Mouse (Mus musculus): ENCODE data around the gene Ctnnd2. TPM values are rescaled to one million over a fixed set of nuclear protein-coding genes. Genes with fewer than 3 reads are reported as not detected.
A peak's percentile ranks its signal among the peaks of the same experiment; 100 is the strongest.
"Not testable (repeated sequence)": the region's sequence is repeated elsewhere in the genome, so short reads cannot be mapped to it uniquely, and the experiment has no call there.

The Ctnnd2 gene
- total RNA-seq (2021) (under 1 TPM; 0.10 to 0.16 TPM), polyA plus RNA-seq (2012; rRNA removed) (0.23 and 0.35 TPM in 2 replicates)
- long read RNA-seq, partial matches to known transcripts: 0 of 4 reads
- long read RNA-seq, other reads (novel, unspliced or antisense): 4 of 4 reads

DNA sequence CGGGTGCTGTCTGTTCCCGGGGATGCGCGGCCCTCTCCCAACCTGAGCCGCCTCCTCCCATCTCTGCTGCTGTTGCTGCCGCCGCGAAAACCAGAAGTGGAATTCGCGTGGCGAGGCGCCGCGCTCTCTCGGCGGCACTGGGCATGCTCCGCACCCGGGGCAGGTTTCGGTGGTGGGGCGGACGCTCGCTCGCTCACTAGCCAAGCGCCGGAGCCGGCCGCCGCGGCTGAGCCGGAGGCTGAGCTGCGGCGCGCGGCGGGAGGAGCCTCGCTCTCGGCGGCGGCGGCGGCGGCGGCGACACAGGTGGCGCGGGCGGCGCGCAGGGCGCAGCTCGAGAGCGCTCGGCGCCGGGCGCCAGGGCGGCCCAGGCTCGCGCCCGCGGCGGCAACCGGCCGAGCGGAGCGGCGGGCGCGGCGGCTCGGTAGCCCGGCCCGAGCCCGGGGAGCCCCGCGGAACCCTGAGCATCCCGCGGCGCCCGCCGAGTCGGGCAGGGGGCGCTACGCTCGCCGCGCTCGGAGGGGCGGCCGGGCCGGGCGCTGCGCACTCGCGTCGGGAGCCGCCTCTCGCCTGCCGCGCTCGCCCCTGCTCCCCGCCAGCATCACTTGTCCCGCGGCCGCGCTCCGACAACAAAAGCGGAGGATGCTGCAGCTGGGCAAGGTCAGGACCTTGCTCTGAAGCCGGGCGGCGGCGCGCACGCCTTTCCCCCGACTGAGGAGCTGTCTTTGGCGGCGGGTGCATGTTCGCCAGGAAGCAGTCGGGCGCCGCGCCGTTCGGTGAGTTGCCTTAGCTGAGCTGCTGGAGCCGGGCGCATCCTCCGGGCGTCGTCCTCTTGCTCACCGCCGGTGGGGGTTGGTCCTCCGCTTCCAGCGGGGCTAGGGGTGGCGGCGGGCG is at the start of gene Ctnnd2:
TSS of gene Ctnnd2 (plus strand) at position 203 of the 891 bp plus-strand sequence.
- intact Hi-C loops (cut with DNase I): no loop called here
- 5% methylated on average over 132 of the region's 136 CpGs for WGBS
- no peaks in the 10 kb centered on the region for H3K36me3 ChIP-seq (ENCODE audit: control insufficient read depth, insufficient read depth, low read length)
- H3K9ac ChIP-seq (ENCODE audit: low read depth, low read length): no peak within 1 kb of the TSS
- no peaks in the 10 kb centered on the region for H3K4me1 ChIP-seq (ENCODE audit: control insufficient read depth, insufficient read depth, low read length)
- H3K4me3 ChIP-seq: no peak within 1 kb of the TSS; the same call in 1 of the 2 replicates
- peaks cover 17% of the 10 kb centered on the region for H3K27me3 ChIP-seq (ENCODE audit: control insufficient read depth, insufficient read depth, low read length)
- H3K27ac ChIP-seq: no peak within 1 kb of the TSS
- peak; percentile 8 to 22 for DNase-seq
- H3K79me2 ChIP-seq (replicated peaks; ENCODE audit: control insufficient read depth, insufficient read depth, low read length): no peaks in the 10 kb centered on the region
- TF ChIP-seq EP300 (IDR thresholded peaks at IDR 0.05; ENCODE audit: insufficient read depth, low read depth, low read length): no peak

DNA sequence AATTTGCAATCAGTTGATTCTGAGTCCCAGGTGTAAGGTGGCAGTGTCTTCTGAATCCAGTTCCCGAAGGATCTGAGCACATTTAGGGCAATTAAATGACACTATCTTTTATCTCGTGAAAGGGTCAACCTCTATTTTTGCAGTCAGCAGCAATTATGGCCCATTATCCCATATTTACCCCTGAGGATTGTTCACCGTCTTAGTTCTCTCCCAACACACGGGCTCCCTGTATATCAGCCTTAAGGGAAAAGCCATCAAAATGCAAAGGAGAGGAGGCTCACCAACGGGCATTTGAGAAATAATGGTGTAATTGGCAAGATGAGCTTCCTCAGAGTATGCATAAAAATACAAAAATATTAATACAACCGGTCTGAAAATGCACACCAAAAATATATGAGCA is 41.7 kb upstream of the Ctnnd2 start:
- intact Hi-C loops (cut with DNase I): no loop called here
- Histone ChIP-seq H3K27ac (no peak overlapping the region), H3K9ac (ENCODE audit: low read depth, low read length) (no peak overlapping the region), H3K4me3 (no peak overlapping the region), H3K27me3 (ENCODE audit: control insufficient read depth, insufficient read depth, low read length) (no peaks in the 10 kb centered on the region), H3K4me1 (ENCODE audit: control insufficient read depth, insufficient read depth, low read length) (no peaks in the 10 kb centered on the region), H3K79me2 (replicated peaks; ENCODE audit: control insufficient read depth, insufficient read depth, low read length) (no peaks in the 10 kb centered on the region), H3K36me3 (ENCODE audit: control insufficient read depth, insufficient read depth, low read length) (no peaks in the 10 kb centered on the region)
- WGBS: 69% methylated on average over 6 of the region's 6 CpGs
- TF ChIP-seq POLR2A (IDR thresholded peaks at IDR 0.05; ENCODE audit: insufficient read depth, low read depth, low read length) (no peak), EP300 (IDR thresholded peaks at IDR 0.05; ENCODE audit: insufficient read depth, low read depth, low read length) (no peak), CTCF (IDR thresholded peaks at IDR 0.05) (no peak)
- DNase-seq: no peak

DNA sequence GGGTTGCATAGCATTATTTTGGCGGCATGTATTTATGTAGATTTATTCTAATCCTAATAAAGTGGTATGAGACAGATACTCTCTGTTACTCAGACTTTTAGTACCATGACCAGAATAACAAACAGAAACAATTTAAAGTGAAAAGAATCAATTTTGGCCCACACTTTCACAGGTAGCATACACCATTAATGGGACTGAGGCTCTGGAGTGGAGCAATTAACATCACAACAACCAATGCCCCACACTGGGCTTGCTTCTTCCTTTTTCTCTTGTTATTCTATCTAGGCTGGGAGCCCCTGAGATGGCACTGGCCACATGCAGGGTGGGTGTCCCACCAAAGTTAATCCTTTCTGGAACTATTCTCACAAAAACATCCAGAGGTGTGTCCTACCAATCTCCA is 32.8 kb upstream of the Ctnnd2 start:
- H3K4me1 ChIP-seq (ENCODE audit: control insufficient read depth, insufficient read depth, low read length); H3K27ac ChIP-seq; H3K4me3 ChIP-seq; H3K79me2 ChIP-seq (replicated peaks; ENCODE audit: control insufficient read depth, insufficient read depth, low read length); H3K36me3 ChIP-seq (ENCODE audit: control insufficient read depth, insufficient read depth, low read length); H3K9ac ChIP-seq (ENCODE audit: low read depth, low read length); DNase-seq; H3K27me3 ChIP-seq (ENCODE audit: control insufficient read depth, insufficient read depth, low read length); intact Hi-C loops (cut with DNase I): not testable (repeated sequence)
- 56% methylated on average over 1 of the region's 1 CpGs for WGBS

DNA sequence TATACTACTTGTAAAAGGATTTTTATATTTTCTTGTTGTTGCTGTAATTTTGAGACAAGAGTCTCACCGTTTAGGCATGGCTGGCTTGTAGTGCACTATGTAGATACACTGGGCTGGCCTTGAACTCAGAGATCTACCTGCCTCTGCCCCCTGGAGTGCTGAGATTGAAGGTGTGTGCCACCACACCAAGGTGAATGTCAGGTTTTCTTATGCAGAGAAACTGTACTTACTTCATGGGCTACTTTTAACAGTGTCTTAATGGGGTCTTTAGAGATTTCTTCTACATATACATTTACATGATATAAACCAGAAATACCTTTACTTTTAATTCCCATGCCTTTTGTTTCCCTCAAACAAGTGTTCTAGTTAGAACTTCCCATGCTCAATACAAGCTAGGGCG is 27.0 kb upstream of the Ctnnd2 start:
- TF ChIP-seq EP300 (IDR thresholded peaks at IDR 0.05; ENCODE audit: insufficient read depth, low read depth, low read length) (no peak), CTCF (IDR thresholded peaks at IDR 0.05) (no peak), POLR2A (IDR thresholded peaks at IDR 0.05; ENCODE audit: insufficient read depth, low read depth, low read length) (no peak)
- intact Hi-C loops (cut with DNase I): no loop called here
- Histone ChIP-seq H3K4me3 (no peak overlapping the region), H3K9ac (ENCODE audit: low read depth, low read length) (no peak overlapping the region), H3K4me1 (ENCODE audit: control insufficient read depth, insufficient read depth, low read length) (no peaks in the 10 kb centered on the region), H3K36me3 (ENCODE audit: control insufficient read depth, insufficient read depth, low read length) (no peaks in the 10 kb centered on the region), H3K27ac (no peak overlapping the region), H3K79me2 (replicated peaks; ENCODE audit: control insufficient read depth, insufficient read depth, low read length) (no peaks in the 10 kb centered on the region), H3K27me3 (ENCODE audit: control insufficient read depth, insufficient read depth, low read length) (no peaks in the 10 kb centered on the region)
- DNase-seq: no peak
- 64% methylated on average over 2 of the region's 2 CpGs for WGBS

DNA sequence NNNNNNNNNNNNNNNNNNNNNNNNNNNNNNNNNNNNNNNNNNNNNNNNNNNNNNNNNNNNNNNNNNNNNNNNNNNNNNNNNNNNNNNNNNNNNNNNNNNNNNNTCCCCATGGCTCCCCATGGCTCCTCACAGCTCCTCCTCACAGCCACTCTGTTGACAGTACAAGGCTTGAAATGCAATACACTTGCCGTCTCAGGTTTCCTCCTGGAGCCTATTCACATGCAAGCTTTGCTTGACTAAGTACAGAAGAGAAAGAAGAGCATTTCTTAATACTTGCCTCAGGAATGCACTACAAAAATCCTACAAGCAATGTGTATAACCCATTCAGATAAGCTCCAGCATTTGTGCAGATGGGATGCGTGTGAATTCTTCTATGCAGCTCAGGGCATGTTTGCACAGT is 20.2 kb upstream of the Ctnnd2 start:
- Histone ChIP-seq H3K9ac (ENCODE audit: low read depth, low read length) (no peak overlapping the region), H3K4me3 (no peak overlapping the region), H3K27ac (no peak overlapping the region), H3K27me3 (ENCODE audit: control insufficient read depth, insufficient read depth, low read length) (no peaks in the 10 kb centered on the region), H3K36me3 (ENCODE audit: control insufficient read depth, insufficient read depth, low read length) (no peaks in the 10 kb centered on the region), H3K79me2 (replicated peaks; ENCODE audit: control insufficient read depth, insufficient read depth, low read length) (no peaks in the 10 kb centered on the region), H3K4me1 (ENCODE audit: control insufficient read depth, insufficient read depth, low read length) (no peaks in the 10 kb centered on the region)
- intact Hi-C loops (cut with DNase I): loop anchor here (10.0 kb wide), 1 partner anchor 583 kb away; no protein-coding TSS in a partner anchor
- TF ChIP-seq EP300 (IDR thresholded peaks at IDR 0.05; ENCODE audit: insufficient read depth, low read depth, low read length) (no peak), CTCF (IDR thresholded peaks at IDR 0.05) (no peak), POLR2A (IDR thresholded peaks at IDR 0.05; ENCODE audit: insufficient read depth, low read depth, low read length) (no peak)
- WGBS: 36% methylated on average over 2 of the region's 2 CpGs
- DNase-seq: no peak

DNA sequence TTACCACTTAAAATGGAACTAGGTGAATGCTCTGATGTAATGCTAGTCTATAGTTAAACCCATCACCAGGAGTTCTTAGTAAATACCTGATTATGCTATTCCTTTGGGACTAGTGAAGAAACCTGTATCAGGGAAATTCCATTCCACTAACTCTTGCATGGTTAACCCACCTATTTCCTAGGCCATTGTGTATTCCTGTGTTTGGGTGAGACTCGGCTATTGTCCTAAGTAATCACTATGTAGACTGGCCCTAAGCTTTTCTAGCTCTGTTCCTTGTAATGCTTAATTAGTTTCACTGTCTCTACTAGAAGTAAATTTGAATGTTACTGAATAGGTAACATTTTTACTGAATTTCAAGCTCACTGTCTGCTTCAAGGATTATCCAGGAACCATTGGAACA is 14.4 kb upstream of the Ctnnd2 start:
- WGBS: 86% methylated on average over 1 of the region's 1 CpGs

More for the DNA sequence above, 14.4 kb upstream of the Ctnnd2 start:
- DNase-seq: no peak
- intact Hi-C loops (cut with DNase I): loop anchor here (10.0 kb wide), 1 partner anchor 577 kb away; no protein-coding TSS in a partner anchor
- H3K36me3 ChIP-seq (ENCODE audit: control insufficient read depth, insufficient read depth, low read length): no peaks in the 10 kb centered on the region
- H3K4me1 ChIP-seq (ENCODE audit: control insufficient read depth, insufficient read depth, low read length): no peaks in the 10 kb centered on the region
- H3K27me3 ChIP-seq (ENCODE audit: control insufficient read depth, insufficient read depth, low read length): no peaks in the 10 kb centered on the region
- no peak overlapping the region for H3K4me3 ChIP-seq
- TF ChIP-seq CTCF (IDR thresholded peaks at IDR 0.05) (no peak), POLR2A (IDR thresholded peaks at IDR 0.05; ENCODE audit: insufficient read depth, low read depth, low read length) (no peak), EP300 (IDR thresholded peaks at IDR 0.05; ENCODE audit: insufficient read depth, low read depth, low read length) (no peak)
- no peak overlapping the region for H3K27ac ChIP-seq
- no peak overlapping the region for H3K9ac ChIP-seq (ENCODE audit: low read depth, low read length)
- H3K79me2 ChIP-seq (replicated peaks; ENCODE audit: control insufficient read depth, insufficient read depth, low read length): no peaks in the 10 kb centered on the region
